Mouse (Mus musculus): ENCODE results near the gene Coro7. TPM values are rescaled to one million over a fixed set of nuclear protein-coding genes. Genes with fewer than 3 reads are reported as not detected.

Coro7 gene
- total and polyA plus RNA-seq, 2 experiments from 2014 or later = 9.9 to 17.8 TPM

DNA sequence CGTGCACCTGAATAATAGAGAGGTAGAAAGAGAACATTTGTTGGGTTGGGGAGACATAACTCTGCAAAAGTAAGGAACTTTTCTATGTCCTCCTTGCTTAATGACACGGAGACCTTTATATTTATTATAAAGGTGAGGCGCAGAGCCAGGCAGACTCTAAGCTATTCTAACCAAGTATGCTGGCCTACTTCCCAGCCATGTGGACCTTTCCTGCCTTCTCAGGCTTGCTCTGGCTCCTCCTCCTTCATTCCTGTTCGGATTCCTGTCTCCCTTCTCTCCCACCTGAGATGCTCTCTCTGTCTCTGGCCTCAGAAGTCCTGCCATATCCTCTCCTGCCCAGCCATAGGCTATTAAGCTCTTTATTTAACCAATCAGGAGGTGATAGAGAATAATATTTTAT is 45.7 kb upstream of the Coro7 start:
- no peak overlapping the region for H3K4me3 ChIP-seq (ENCODE audit: low read depth, low read length)
- H3K27ac ChIP-seq (ENCODE audit: low read depth) = no peak overlapping the region
- no peaks in the 10 kb centered on the region for H3K36me3 ChIP-seq (replicated peaks; ENCODE audit: control insufficient read depth, insufficient read depth, low read length)
- H3K4me2 ChIP-seq (ENCODE audit: low read depth, low read length) = no peak overlapping the region
- ATAC-seq (ENCODE audit: insufficient read depth, low read depth) (no peak), DNase-seq (ENCODE audit: low spot score) (no peak)
- no peak for TF ChIP-seq EP300 (IDR thresholded peaks at IDR 0.05; ENCODE audit: low read depth)
- TF ChIP-seq CTCF (IDR thresholded peaks at IDR 0.05; ENCODE audit: low read depth) = no peak
- H3K27me3 ChIP-seq (ENCODE audit: control insufficient read depth, insufficient read depth, low read length) = no peaks in the 10 kb centered on the region
- peaks cover 11% of the 10 kb centered on the region for H3K4me1 ChIP-seq (ENCODE audit: control insufficient read depth, insufficient read depth)
- no peak overlapping the region for H3K9ac ChIP-seq (replicated peaks; ENCODE audit: low read depth, low read length)
- H3K9me3 ChIP-seq (replicated peaks; ENCODE audit: control insufficient read depth, low read length) = no peaks in the 10 kb centered on the region
- WGBS = 59% methylated on average over 4 of the region's 4 CpGs

DNA sequence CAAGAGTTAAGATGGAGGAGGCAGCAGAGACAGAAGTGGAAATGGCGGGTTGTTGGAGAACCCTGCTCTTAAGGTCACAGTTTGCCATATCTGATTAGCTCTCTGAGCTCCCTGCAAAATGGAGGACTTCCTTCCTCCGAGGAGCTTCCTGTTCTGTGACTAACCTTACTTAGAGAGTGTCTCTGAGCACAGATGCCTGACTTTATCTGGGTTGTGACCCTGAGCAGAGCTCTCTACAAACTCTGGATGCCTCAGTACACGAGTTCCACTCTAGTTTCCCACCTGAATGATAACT is 43.3 kb upstream of the Coro7 start:
- 38% methylated on average over 3 of the region's 3 CpGs for WGBS
- TF ChIP-seq CTCF (IDR thresholded peaks at IDR 0.05; ENCODE audit: low read depth) (no peak), EP300 (IDR thresholded peaks at IDR 0.05; ENCODE audit: low read depth) (no peak)
- ATAC-seq (ENCODE audit: insufficient read depth, low read depth) (no peak), DNase-seq (ENCODE audit: low spot score) (no peak)
- Histone ChIP-seq H3K27ac (ENCODE audit: low read depth) (peak overlapping the region; percentile 56; the same call in 1 of the 2 replicates), H3K4me2 (ENCODE audit: low read depth, low read length) (no peak overlapping the region), H3K9me3 (replicated peaks; ENCODE audit: control insufficient read depth, low read length) (no peaks in the 10 kb centered on the region), H3K4me1 (ENCODE audit: control insufficient read depth, insufficient read depth) (peaks cover 7% of the 10 kb centered on the region), H3K36me3 (replicated peaks; ENCODE audit: control insufficient read depth, insufficient read depth, low read length) (no peaks in the 10 kb centered on the region), H3K4me3 (ENCODE audit: low read depth, low read length) (no peak overlapping the region), H3K27me3 (ENCODE audit: control insufficient read depth, insufficient read depth, low read length) (no peaks in the 10 kb centered on the region), H3K9ac (replicated peaks; ENCODE audit: low read depth, low read length) (no peak overlapping the region)

- Histone ChIP-seq H3K4me1 (ENCODE audit: control insufficient read depth, insufficient read depth) (peaks cover 2% of the 10 kb centered on the region; the same call in 1 of the 2 replicates), H3K4me3 (ENCODE audit: low read depth, low read length) (no peak overlapping the region), H3K27ac (ENCODE audit: low read depth) (peak overlapping the region; percentile 56; the same call in 1 of the 2 replicates), H3K9ac (replicated peaks; ENCODE audit: low read depth, low read length) (no peak overlapping the region), H3K36me3 (replicated peaks; ENCODE audit: control insufficient read depth, insufficient read depth, low read length) (no peaks in the 10 kb centered on the region), H3K27me3 (ENCODE audit: control insufficient read depth, insufficient read depth, low read length) (no peaks in the 10 kb centered on the region), H3K9me3 (replicated peaks; ENCODE audit: control insufficient read depth, low read length) (no peaks in the 10 kb centered on the region), H3K4me2 (ENCODE audit: low read depth, low read length) (0 out of 2 replicates have a peak overlapping the region, but pooled peaks have one; percentile 10)
- TF ChIP-seq CTCF (IDR thresholded peaks at IDR 0.05; ENCODE audit: low read depth) (no peak), EP300 (IDR thresholded peaks at IDR 0.05; ENCODE audit: low read depth) (no peak)
- no peak for DNase-seq (ENCODE audit: low spot score)
- WGBS = 64% methylated on average over 7 of the region's 7 CpGs
- no peak for ATAC-seq (ENCODE audit: insufficient read depth, low read depth)
These were observed 42.7 kb upstream of the Coro7 start for GRCm38 (mm10) chr16:4722128-4722914.

GRCm38 (mm10) chr16:4718753-4719518 is 39.4 kb upstream of the Coro7 start, which contains the start of gene Nmral1:
TSS of gene Nmral1 (minus strand) at chr16:4719356.
- no peak for TF ChIP-seq CTCF (IDR thresholded peaks at IDR 0.05; ENCODE audit: low read depth)
- Histone ChIP-seq H3K27me3 (ENCODE audit: control insufficient read depth, insufficient read depth, low read length) (no peaks in the 10 kb centered on the region), H3K9ac (replicated peaks; ENCODE audit: low read depth, low read length) (peak within 1 kb of the TSS; percentile 61), H3K9me3 (replicated peaks; ENCODE audit: control insufficient read depth, low read length) (no peaks in the 10 kb centered on the region), H3K27ac (ENCODE audit: low read depth) (no peak within 1 kb of the TSS), H3K36me3 (replicated peaks; ENCODE audit: control insufficient read depth, insufficient read depth, low read length) (no peaks in the 10 kb centered on the region), H3K4me3 (ENCODE audit: low read depth, low read length) (peak within 1 kb of the TSS; percentile 57), H3K4me2 (ENCODE audit: low read depth, low read length) (peak within 1 kb of the TSS; percentile 77), H3K4me1 (ENCODE audit: control insufficient read depth, insufficient read depth) (no peaks in the 10 kb centered on the region; the same call in 1 of the 2 replicates)
- DNase-seq (ENCODE audit: low spot score) (peak; percentile 41), ATAC-seq (ENCODE audit: insufficient read depth, low read depth) (peak; percentile 84)
- 9% methylated on average over 33 of the region's 33 CpGs for WGBS

DNA sequence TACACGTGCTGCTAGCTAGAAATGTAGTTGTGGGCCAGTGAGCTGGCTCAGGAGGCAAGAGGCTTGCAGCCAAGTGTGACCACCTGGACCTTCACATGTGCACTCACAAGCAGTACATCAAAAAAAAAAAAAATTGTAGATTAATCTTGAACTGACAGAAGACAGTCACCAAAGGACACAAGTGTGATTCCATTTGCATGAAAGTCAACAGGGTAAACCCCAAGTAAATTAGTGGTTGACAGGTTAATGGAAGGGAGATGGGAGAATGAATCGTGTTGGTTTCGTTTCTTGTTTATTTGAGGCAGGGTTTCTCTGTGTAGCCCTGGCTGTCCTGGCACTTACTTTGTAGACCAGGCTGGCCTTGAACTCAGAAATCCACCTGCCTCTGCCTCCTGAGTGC is 38.3 kb upstream of the Coro7 start:
- no peak overlapping the region for H3K27ac ChIP-seq (ENCODE audit: low read depth)
- no peaks in the 10 kb centered on the region; the same call in 1 of the 2 replicates for H3K4me1 ChIP-seq (ENCODE audit: control insufficient read depth, insufficient read depth)
- no peaks in the 10 kb centered on the region for H3K27me3 ChIP-seq (ENCODE audit: control insufficient read depth, insufficient read depth, low read length)
- WGBS = 78% methylated on average over 3 of the region's 3 CpGs
- H3K9me3 ChIP-seq (replicated peaks; ENCODE audit: control insufficient read depth, low read length) = no peaks in the 10 kb centered on the region
- no peak overlapping the region; the same call in 1 of the 2 replicates for H3K4me3 ChIP-seq (ENCODE audit: low read depth, low read length)
- DNase-seq (ENCODE audit: low spot score) = no peak
- ATAC-seq (ENCODE audit: insufficient read depth, low read depth) = no peak
- H3K9ac ChIP-seq (replicated peaks; ENCODE audit: low read depth, low read length) = no peak overlapping the region
- H3K4me2 ChIP-seq (ENCODE audit: low read depth, low read length) = peak overlapping the region; percentile 77; the same call in 1 of the 2 replicates
- TF ChIP-seq EP300 (IDR thresholded peaks at IDR 0.05; ENCODE audit: low read depth) (no peak), CTCF (IDR thresholded peaks at IDR 0.05; ENCODE audit: low read depth) (no peak)
- 0 out of 2 replicates have a peak, but pooled peaks cover 3% of the 10 kb centered on the region for H3K36me3 ChIP-seq (replicated peaks; ENCODE audit: control insufficient read depth, insufficient read depth, low read length)
